Mouse (Mus musculus) ES-E14 (cell line): ENCODE results near the gene Glg1.

ENCODE experiments used
- CHD2 ChIP-seq: IDR thresholded peaks from 2 replicates; pipeline ENCODE4 v1.6.1; 2014; ENCODE audit warnings: mild to moderate bottlenecking, low read depth, low read length, inconsistent platforms
- HCFC1 ChIP-seq: IDR thresholded peaks from 2 replicates; pipeline ENCODE4 v1.6.1; 2012; ENCODE audit warnings: low read length, inconsistent platforms, borderline replicate concordance; ENCODE audit not compliant: insufficient read depth
- MAFK ChIP-seq: IDR thresholded peaks from 2 replicates; pipeline ENCODE4 v1.6.1; 2014; ENCODE audit warnings: mild to moderate bottlenecking, low read depth, low read length, inconsistent platforms; ENCODE audit not compliant: insufficient read depth
- ZC3H11A ChIP-seq: IDR thresholded peaks from 2 replicates; pipeline ENCODE4 v1.6.1; 2012; ENCODE audit warnings: low read depth, mild to moderate bottlenecking, inconsistent platforms, low read length, borderline replicate concordance
- ZNF384 ChIP-seq: IDR thresholded peaks from 2 replicates; pipeline ENCODE4 v1.6.1; 2012; ENCODE audit warnings: low read depth, low read length, inconsistent platforms

DNA sequence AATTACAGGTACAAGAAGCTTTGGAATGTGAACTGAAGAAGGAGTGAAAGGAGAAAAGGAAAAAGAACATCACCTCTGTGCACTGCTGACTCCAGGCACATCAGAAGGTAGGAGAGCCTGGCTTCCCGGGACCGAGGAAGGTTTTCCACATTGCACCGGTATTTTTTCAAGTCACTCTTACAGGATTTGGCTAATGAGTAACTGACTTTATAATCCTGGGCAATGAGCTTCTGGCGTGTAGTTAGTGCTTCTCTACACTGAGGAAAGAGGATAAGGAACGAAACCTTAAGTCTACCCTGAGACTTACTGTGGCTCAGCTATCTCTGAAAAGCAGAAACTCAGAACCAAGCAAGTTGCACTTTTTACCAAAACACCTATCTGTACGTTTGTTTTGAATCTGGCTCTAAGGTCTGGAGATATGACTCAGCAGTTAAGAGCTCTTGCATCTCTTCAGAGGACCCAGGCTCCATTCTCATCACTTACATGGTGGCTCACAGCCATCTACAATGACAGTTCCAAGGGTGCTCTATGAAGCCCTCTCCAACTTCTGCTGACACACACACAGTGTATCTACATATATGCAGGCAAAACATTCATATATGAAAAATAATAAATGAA lies 70.3 kb downstream of the Glg1 start:
- TF ChIP-seq ZC3H11A (no peak), HCFC1 (no peak), ZNF384 (no peak), MAFK (no peak), CHD2 (no peak)
